Mouse (Mus musculus): ENCODE measurements around the gene Stxbp5l.
"Not testable (repeated sequence)": the region's sequence is repeated elsewhere in the genome, so short reads cannot be mapped to it uniquely, and the experiment has no call there.

The Stxbp5l gene

GRCm38 (mm10) chr16:37280206-37280605, 104.6 kb downstream of the Stxbp5l start:
- DNase-seq (ENCODE audit: low spot score): no peak

- DNase-seq (ENCODE audit: low spot score): no peak
Observed at GRCm38 (mm10) chr16:37273681-37274080, 111.1 kb downstream of the Stxbp5l start.

GRCm38 (mm10) chr16:37261678-37262077, 123.1 kb downstream of the Stxbp5l start:
- no peak for DNase-seq (ENCODE audit: low spot score)

- DNase-seq (ENCODE audit: low spot score): no peak
Observed at GRCm38 (mm10) chr16:37219151-37219550, 165.6 kb downstream of the Stxbp5l start.

GRCm38 (mm10) chr16:37208783-37209182, 176.0 kb downstream of the Stxbp5l start:
- DNase-seq (ENCODE audit: low spot score): no peak

- DNase-seq (ENCODE audit: low spot score): no peak
Observed at GRCm38 (mm10) chr16:37194152-37194551, 190.6 kb downstream of the Stxbp5l start.

- not testable (repeated sequence) for DNase-seq (ENCODE audit: low spot score)
Observed at GRCm38 (mm10) chr16:37125190-37125589, 259.6 kb downstream of the Stxbp5l start.

GRCm38 (mm10) chr16:37109285-37109684, 275.5 kb downstream of the Stxbp5l start:
- peak; percentile 88 for DNase-seq (ENCODE audit: low spot score)

- no peak for DNase-seq (ENCODE audit: low spot score)
Observed at GRCm38 (mm10) chr16:37108763-37109162, 276.0 kb downstream of the Stxbp5l start.

- DNase-seq (ENCODE audit: low spot score): no peak
Observed at GRCm38 (mm10) chr16:37094169-37094833, 290.5 kb downstream of the Stxbp5l start.

GRCm38 (mm10) chr16:37089648-37090047, 295.1 kb downstream of the Stxbp5l start:
- DNase-seq (ENCODE audit: low spot score): no peak

GRCm38 (mm10) chr16:37072354-37072753, 312.4 kb downstream of the Stxbp5l start:
- DNase-seq (ENCODE audit: low spot score): no peak
